Mouse (Mus musculus) liver, adult 2 months (tissue): ENCODE data around the gene Smarcd3. TPM values are rescaled to one million over a fixed set of nuclear protein-coding genes. Genes with fewer than 3 reads are reported as not detected.

Experiments
- DNase-seq: peaks from one replicate; pipeline ENCODE4 v3.0.0-alpha.2; 2011; ENCODE audit warnings: low read depth, low spot score; ENCODE audit errors: extremely low read depth
- H3K27ac ChIP-seq: fragments of 200-500 bp; replicated peaks from 2 replicates; pipeline ENCODE4 v1.5.1; 2012; ENCODE audit warnings: low read depth, mild to moderate bottlenecking, control low read depth, inconsistent platforms, low read length; ENCODE audit not compliant: insufficient read depth
- H3K27me3 ChIP-seq: fragments of 200-500 bp; 2 replicates; pipeline ENCODE4 v1.6.1; 2012; ENCODE audit warnings: mild to moderate bottlenecking, moderate library complexity, low read length, inconsistent platforms; ENCODE audit not compliant: control insufficient read depth, insufficient read depth
- H3K36me3 ChIP-seq: fragments of 200-500 bp; 2 replicates; pipeline ENCODE4 v1.6.1; 2012; ENCODE audit warnings: low read length, inconsistent platforms; ENCODE audit not compliant: control insufficient read depth, insufficient read depth
- H3K4me1 ChIP-seq: fragments of 200-500 bp; 2 replicates; pipeline ENCODE4 v1.6.1; 2011; ENCODE audit warnings: low read length; ENCODE audit not compliant: control insufficient read depth, insufficient read depth
- H3K4me3 ChIP-seq: fragments of 200-500 bp; 2 replicates; pipeline ENCODE4 v1.5.1; 2011; ENCODE audit warnings: low read depth, mild to moderate bottlenecking, control low read depth, low read length, moderate library complexity; ENCODE audit not compliant: insufficient read depth
- H3K79me2 ChIP-seq: fragments of 200-500 bp; 2 replicates; pipeline ENCODE4 v1.6.1; 2012; ENCODE audit warnings: inconsistent platforms, mild to moderate bottlenecking, low read length, moderate library complexity; ENCODE audit not compliant: control insufficient read depth, insufficient read depth
- H3K9ac ChIP-seq: fragments of 200-500 bp; 2 replicates; pipeline ENCODE4 v1.6.1; 2012; ENCODE audit warnings: low read depth, mild to moderate bottlenecking, control low read depth, inconsistent platforms, low read length
- CTCF ChIP-seq: fragments of 200-500 bp; IDR thresholded peaks from 2 replicates; pipeline ENCODE4 v1.5.1; 2011; ENCODE audit warnings: low read depth, low read length, control low read depth
- POLR2A ChIP-seq: fragments of 200-500 bp; IDR thresholded peaks from 2 replicates; pipeline ENCODE4 v1.6.1; 2011; ENCODE audit warnings: low read length, control low read depth; ENCODE audit not compliant: insufficient read depth; ENCODE audit errors: extremely low read depth
- WGBS: fragments of 180-500 bp; shearing (Covaris S2); methylation state at CpG from one replicate; pipeline ENCODE4 v1.1.7; 2018; 5-methylcytosine and 5-hydroxymethylcytosine counted together
- polyA plus RNA-seq: library from polyadenylated mRNA; depleted of rRNA; stranded (reverse); fragments of >200 nt; gene quantifications from 2 replicates; pipeline ENCODE4 v1.2.3, GENCODE M21; 2012
- total RNA-seq: library from RNA; depleted of rRNA; stranded (reverse); fragments of >200 nt; gene quantifications from 2 replicates; pipeline ENCODE4 v1.2.3, GENCODE M21; 2014

The Smarcd3 gene
- total and polyA plus RNA-seq, 2 experiments, result 0.55 to 1.3 TPM

- no peaks in the 10 kb centered on the region for H3K79me2 ChIP-seq
- TF ChIP-seq POLR2A (no peak), CTCF (no peak)
- no peak overlapping the region for H3K27ac ChIP-seq
- H3K27me3 ChIP-seq, result no peaks in the 10 kb centered on the region
- no peak for DNase-seq
- H3K4me1 ChIP-seq, result no peaks in the 10 kb centered on the region
- WGBS, result 73% methylated on average over 6 of the region's 6 CpGs
- H3K36me3 ChIP-seq, result no peaks in the 10 kb centered on the region
- no peak overlapping the region for H3K4me3 ChIP-seq
- H3K9ac ChIP-seq, result no peak overlapping the region
Observed at GRCm38 (mm10) chr5:24615097-24615496, 9.1 kb downstream of the Smarcd3 start.

- Histone ChIP-seq H3K4me3 (no peak overlapping the region), H3K27me3 (no peaks in the 10 kb centered on the region), H3K36me3 (no peaks in the 10 kb centered on the region), H3K79me2 (no peaks in the 10 kb centered on the region), H3K4me1 (no peaks in the 10 kb centered on the region), H3K9ac (no peak overlapping the region), H3K27ac (no peak overlapping the region)
- DNase-seq, result no peak
- WGBS, result 79% methylated on average over 5 of the region's 5 CpGs
- TF ChIP-seq POLR2A (no peak), CTCF (no peak)
Observed at GRCm38 (mm10) chr5:24612302-24612649, 11.9 kb downstream of the Smarcd3 start.

- no peaks in the 10 kb centered on the region for H3K36me3 ChIP-seq
- H3K79me2 ChIP-seq, result no peaks in the 10 kb centered on the region
- H3K4me1 ChIP-seq, result no peaks in the 10 kb centered on the region
- no peak overlapping the region for H3K27ac ChIP-seq
- H3K4me3 ChIP-seq, result no peak overlapping the region
- 69% methylated on average over 7 of the region's 7 CpGs for WGBS
- no peak overlapping the region for H3K9ac ChIP-seq
- no peaks in the 10 kb centered on the region for H3K27me3 ChIP-seq
- no peak for DNase-seq
- no peak for TF ChIP-seq CTCF
- TF ChIP-seq POLR2A, result no peak
Observed at GRCm38 (mm10) chr5:24611366-24612301, 12.6 kb downstream of the Smarcd3 start.

GRCm38 (mm10) chr5:24609388-24609787 lies 14.8 kb downstream of the Smarcd3 start:
- no peak overlapping the region for H3K27ac ChIP-seq
- TF ChIP-seq CTCF, result no peak
- TF ChIP-seq POLR2A, result no peak
- peaks cover 3% of the 10 kb centered on the region; the same call in 1 of the 2 replicates for H3K4me1 ChIP-seq
- no peak for DNase-seq
- H3K9ac ChIP-seq, result no peak overlapping the region
- no peaks in the 10 kb centered on the region for H3K79me2 ChIP-seq
- 24% methylated on average over 5 of the region's 5 CpGs for WGBS
- H3K4me3 ChIP-seq, result no peak overlapping the region
- H3K27me3 ChIP-seq, result no peaks in the 10 kb centered on the region
- no peaks in the 10 kb centered on the region for H3K36me3 ChIP-seq

GRCm38 (mm10) chr5:24605980-24606665 lies 18.1 kb downstream of the Smarcd3 start:
- H3K27me3 ChIP-seq, result no peaks in the 10 kb centered on the region
- no peak for DNase-seq
- peaks cover 13% of the 10 kb centered on the region for H3K4me1 ChIP-seq
- H3K36me3 ChIP-seq, result no peaks in the 10 kb centered on the region
- TF ChIP-seq CTCF (no peak), POLR2A (no peak)
- H3K27ac ChIP-seq, result no peak overlapping the region
- no peak overlapping the region for H3K4me3 ChIP-seq
- H3K9ac ChIP-seq, result no peak overlapping the region
- no peaks in the 10 kb centered on the region for H3K79me2 ChIP-seq
- 66% methylated on average over 14 of the region's 14 CpGs for WGBS
